Mouse (Mus musculus) spleen, postnatal 10 days (tissue): Measurements from ENCODE around the gene Dhx57.
"Not testable (repeated sequence)": the region's sequence is repeated elsewhere in the genome, so short reads cannot be mapped to it uniquely, and the experiment has no call there.

ENCODE experiments used
- DNase-seq, 2 experiments: peaks; one replicate each; pipeline ENCODE4 v3.0.0; 2021 to 2022; ENCODE audit warnings: low spot score in 2 of 2

Gene Dhx57

DNA sequence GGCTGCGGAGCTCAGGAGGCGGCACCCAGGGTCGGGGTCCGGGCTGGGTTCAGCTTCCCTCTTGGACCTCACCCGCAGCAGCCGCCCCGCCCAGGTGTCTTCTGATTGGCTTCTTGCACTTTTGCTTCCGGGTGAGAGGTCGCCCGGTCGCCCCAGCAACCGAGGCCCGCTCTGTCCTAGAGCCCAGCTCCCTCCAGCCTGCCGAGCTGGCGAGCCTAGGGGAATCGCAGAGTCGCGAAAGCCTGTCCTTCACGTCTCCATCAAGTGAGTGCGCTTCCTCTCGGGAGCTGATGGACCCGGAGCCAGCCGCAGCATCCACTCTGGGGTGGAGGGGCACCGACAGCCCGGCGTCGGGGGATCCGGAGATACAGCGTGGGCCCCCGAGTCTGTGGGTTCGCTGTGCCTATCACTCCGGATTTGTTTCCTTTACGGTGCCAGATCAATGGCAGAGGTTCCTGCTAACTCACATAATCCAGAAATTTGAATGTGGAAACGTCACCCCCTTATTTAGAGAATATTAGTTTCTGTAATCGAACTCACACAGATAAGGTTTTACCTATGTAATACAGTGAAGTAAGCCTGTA, at the start of gene Dhx57, which contains the start of gene Morn2:
Dhx57 (minus strand) TSS at position 403 of the 584 bp plus-strand sequence.
Morn2 (plus strand) TSS at position 130 of the 584 bp plus-strand sequence.
- peak; percentile 94 to 98 for DNase-seq

DNA sequence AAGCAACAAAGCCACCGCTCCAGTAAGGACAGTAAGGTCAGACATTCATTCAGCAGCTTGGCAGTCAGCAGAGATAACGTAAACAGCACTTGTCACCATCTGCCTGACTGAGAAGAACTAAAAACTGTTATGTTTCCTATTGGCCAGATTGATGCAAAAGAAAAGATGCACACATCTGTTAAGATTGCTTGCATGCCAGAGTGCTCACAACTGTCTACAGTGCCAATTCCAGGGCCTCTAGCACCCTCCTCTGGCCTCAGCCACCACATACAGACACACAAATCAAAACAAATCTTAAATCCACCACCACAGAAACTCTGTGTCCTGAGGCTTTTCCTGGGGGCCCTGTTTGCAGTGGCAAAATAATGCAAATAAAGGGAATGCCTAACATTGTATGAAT, 42.1 kb upstream of the Dhx57 start:
- peak in 1 of 2 experiments; percentile 19 for DNase-seq

DNA sequence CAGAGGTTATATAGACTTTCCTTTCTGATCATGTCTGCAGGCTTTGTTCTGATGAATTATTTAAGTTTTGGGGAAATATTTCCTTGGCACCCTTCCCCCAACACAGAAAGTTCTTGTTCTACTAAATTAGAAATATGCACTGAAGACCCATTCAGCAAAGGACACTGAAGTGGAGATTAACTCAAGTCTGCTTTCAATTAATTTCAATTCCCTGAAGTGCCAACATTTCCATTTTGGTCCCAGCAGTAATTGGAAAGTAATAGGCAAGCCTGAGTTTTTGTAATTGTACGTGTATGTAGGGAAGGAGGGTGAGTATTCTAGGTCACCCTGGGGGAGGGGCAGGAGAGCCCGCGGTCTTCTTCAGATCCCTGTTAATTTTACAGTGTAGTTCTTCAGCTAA, 36.2 kb upstream of the Dhx57 start:
- DNase-seq = no peak

DNA sequence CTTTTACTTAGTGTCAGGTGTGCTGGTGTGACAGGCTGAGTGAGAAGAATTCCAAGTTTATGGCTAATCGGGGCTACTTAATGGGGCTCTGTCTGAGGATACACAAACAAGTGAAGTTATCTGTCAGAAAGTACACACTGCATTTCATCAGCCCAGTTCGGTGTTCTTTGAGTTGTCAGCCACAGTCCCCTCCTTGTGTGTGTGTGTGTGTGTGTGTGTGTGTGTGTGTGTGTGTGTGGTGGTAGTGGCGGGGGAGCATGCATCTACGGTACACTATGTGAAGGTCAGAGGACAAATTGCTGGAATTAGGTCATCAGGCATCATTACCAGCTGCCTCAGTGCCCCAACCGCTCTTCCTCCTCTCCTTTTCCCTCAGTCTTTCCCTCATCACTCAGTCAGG, 35.2 kb upstream of the Dhx57 start:
- DNase-seq = no peak

DNA sequence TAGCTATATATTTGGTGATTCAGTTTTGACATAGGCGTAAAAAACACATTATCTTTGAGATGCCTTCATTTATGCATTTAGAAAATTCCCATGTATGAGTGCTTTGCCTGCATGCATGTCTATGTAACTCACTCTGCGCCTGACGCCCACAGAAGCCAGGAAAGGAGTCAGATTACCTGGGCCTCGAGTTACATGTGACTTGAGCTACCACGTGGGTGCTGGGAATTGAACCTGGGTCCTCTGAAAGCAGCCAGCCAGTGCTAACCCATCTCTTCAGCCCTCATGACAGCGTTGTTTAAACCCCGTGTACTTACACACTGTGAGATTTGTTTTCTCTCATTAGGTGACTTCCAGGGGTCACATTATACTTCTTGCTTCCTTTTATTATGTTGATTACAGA, 34.2 kb upstream of the Dhx57 start:
- DNase-seq = no peak

DNA sequence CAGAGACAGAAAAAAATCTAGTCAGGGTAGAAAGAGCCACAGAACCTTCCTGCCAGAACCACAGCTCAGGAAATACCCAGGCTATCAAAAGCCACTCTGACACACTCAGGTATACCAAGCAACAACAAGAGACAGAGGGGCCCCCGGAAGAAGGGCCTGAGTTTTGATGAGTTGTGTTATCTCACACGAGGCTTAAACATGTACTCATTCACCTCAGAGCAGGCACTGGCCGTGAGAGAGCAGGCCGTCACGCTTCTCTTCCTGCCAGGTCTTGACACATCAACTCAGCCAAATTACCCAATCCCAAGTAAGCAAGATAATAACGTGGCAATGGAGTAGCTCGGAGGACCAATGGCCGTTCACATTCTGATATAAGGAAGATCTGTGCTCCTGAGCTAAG, 33.4 kb upstream of the Dhx57 start:
- DNase-seq = no peak

DNA sequence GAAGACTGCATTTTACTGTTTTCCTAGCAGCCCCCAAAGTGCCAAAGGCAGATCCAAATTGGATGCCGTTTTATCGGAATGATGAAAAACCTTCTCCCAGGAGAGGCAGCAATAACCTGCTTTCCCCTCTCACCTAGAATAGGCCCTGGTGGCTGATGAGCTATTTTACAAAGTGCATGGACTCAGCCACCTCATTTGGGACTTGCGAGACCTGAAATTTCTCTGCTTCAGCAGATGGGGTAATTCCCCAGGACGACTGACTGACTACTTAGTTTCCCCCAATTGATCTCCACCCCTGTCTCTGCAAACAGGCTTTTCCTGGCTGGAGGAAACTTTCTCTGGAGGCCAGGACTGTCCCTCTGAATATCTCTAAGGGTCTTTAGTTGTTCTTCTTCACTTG, 32.7 kb upstream of the Dhx57 start:
- no peak for DNase-seq

DNA sequence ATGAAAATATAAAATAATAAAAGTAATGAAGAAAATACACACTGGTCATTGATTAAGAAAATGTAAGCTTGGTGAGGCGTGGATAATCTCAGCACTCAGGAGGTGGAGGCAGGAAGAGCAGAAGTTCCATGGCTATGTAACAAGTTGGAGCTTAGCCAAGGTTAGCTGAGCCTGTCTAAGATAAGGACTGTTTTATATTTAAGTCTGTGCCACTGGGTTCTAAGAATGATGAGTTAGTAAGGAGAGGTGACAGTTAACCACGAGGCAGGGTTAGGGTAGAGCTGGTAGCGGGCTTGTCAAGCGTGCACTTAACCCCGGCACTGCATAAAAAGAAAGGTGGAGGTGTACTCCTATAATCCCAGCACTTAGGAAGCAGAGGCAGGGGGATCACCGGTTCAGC, 32.0 kb upstream of the Dhx57 start:
- no peak for DNase-seq

DNA sequence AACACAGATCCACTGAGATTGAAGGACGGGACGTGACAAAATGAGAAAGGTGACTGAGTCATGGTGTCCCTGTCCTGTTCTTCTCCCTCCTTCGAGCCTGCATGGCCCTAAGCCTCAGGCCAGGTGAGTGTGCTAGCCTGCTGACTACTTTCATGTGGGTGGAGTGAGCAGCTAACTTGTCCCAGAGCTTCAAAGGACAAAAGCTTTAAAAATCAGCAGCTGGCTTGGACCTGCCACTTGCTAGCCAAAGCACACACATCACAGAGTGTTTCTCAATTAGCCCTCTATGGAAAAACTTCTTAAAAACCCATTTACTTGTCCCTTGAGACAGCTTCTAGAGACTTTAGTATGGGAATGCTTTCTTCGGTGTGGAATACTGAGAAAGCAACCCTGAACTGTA, 22.1 kb upstream of the Dhx57 start:
- DNase-seq = no peak

DNA sequence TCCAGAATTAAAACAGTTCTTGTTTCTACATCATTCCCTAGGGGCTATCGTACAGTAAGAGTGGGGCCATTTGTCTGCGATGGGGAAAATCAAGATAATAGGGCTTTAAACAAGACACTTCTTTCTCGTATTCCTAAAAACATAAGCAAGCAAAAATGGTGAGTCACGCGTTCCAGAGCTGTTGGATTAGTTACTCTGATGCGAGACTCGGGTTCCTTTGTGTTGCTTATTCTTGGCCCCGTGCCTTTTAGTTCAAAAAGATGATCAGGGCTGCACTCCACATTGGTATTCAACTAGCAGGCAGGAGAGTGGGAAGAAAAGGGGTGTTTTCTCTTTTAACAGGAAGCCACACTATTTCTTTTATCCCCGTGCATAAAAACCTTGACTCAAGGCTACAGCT, 21.5 kb upstream of the Dhx57 start:
- no peak for DNase-seq

DNA sequence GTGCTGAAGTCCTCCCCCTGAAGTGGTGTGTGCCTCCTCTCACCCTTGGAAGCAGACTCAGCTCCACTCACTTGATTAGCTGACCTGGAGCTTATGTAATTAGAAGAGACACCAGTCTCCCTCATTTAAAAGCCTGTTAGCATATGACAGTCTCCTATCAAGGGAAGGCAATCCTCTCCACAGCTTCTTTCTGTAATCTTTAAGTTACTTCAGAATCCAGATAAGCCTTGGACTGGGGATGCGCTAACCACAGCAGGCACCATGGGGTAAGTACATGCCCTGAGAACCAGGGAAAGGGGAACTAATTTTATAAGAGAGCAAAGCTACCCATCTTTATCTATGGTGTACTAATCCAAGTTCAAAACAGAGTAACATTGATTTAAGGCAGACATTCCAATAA, 17.0 kb upstream of the Dhx57 start, which contains the start of gene Arhgef33:
Arhgef33 (plus strand) TSS at position 157 of the 400 bp plus-strand sequence.
- no peak for DNase-seq

DNA sequence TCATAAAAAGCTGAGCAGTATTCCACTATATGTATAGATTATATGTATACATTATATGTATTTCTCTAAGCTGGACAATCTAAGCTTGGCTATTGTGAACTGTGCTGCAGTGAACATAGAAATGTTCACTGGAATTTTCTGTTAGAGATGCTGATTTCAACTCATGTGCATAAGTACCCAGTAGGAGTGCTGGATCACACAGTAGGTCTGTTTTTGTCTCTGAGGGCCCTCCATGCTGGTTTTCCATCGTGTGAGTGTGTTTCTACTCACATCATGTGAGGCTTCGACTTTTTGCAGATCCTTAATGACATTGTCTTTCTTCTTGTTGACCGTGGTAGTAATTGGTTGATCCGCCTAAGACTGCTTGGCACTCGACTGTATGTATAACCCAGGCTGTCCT, 8.6 kb upstream of the Dhx57 start:
- DNase-seq = no peak

DNA sequence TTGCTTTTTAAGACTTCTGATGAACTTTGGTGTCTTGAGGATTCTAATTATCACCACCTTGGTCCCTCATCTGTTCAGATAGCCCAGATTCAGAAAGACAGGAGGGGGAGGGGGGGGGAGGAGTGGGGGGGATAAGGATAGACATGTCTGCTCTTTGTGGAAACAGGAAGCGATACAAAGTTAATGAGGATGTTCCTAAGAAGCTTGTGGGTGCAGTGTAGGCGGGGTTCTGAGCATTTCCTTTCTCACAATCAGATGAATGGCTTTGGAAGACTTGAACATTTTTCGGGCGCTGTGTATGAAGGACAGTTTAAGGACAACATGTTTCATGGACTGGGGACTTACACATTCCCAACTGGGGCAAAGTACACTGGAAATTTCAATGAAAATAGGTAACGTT, 5.0 kb upstream of the Dhx57 start:
- DNase-seq = no peak

DNA sequence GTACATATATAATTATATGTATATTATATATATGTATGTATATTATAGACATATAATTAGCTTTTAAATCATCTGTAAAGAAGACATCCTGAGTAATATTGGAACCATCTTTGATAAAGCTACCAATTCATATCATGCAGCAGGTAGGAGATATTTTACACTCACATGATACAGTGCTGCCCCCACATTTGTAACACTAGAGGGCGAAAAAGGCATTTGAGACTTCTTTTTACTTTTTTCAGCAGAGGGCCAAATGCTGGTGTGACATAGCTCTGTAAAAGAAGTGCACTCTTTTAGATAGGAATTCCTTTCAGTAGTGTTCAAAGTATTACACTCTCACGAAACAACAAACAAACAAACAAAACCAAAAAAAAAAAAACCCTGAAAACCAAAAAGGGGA, 872 bp upstream of the Dhx57 start:
- peak in 1 of 2 experiments; percentile 32 for DNase-seq

DNA sequence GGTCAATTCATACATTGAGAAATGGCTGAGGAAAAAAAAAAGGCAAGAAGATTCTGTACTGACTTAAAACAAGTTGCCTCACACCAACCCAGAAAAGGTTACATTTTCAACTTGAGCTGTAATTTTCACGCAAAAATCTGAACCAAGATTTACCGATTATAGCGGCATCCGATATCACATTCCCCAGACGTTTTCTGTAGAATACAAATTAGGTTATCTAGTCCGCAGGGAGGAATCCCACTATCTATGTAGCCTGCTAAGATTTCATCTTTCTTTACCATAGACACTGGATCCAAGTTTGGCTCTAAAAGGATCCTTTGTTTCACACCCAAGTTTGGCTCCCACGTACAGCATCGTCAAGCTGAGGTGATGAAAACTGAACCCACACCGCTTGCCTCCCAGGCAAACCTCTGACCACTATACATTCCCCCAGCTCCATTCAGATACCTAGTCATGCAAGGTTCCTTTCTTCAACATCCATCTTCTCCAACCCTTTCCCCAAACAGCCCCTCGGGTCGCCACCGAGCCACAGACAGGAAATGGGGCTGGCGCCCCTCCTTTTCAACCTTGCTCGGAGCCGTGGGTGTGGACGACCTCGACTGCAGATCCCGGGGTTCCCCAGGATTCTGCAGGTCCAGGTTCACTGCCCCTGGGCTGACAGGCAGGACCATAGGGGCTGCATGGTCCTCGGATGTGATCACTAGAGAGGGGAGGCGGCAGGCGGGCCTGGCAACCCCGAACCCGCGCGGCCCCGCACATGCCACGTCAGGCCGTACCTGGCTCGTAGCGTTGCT, 799 bp downstream of the Dhx57 start:
- DNase-seq = no peak

DNA sequence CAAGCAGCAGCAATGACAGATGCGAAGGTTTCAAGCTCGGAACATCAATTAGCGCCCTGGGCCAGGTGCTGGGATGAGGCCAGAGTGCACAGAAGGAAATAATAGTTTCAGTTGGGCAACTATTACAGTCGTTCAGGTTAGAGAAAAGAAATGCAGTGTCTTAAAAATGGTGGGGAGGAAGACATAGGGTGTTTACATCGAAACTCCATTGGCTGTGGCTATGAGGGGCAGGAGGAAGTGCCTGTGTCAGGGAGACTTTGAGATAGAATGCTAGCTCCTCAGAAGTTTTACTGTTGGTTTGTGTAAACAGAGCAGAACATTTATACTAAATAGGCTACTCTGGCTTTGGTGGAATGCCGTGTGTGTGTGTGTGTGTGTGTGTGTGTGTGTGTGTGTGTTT, 2.3 kb downstream of the Dhx57 start:
- no peak for DNase-seq

DNA sequence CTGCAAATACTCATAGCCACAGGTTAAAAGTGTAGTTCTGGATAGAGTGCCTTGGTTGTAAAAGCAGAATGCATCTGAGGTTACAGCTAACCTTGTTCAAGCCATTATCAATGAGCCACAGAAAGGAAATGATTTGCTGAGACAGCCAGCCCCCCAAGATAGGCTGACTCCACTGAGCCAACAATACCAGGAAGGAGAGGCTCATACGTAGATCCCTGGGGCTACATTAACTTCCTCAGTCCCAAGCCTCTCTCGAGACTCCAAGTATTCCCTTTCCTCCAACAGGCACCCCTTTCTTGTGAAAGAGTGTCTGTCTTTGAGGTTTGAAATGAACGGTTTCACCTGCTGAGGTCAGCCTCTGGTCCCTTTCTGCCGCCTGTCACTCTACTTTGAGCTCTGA, 5.8 kb downstream of the Dhx57 start:
- no peak for DNase-seq

DNA sequence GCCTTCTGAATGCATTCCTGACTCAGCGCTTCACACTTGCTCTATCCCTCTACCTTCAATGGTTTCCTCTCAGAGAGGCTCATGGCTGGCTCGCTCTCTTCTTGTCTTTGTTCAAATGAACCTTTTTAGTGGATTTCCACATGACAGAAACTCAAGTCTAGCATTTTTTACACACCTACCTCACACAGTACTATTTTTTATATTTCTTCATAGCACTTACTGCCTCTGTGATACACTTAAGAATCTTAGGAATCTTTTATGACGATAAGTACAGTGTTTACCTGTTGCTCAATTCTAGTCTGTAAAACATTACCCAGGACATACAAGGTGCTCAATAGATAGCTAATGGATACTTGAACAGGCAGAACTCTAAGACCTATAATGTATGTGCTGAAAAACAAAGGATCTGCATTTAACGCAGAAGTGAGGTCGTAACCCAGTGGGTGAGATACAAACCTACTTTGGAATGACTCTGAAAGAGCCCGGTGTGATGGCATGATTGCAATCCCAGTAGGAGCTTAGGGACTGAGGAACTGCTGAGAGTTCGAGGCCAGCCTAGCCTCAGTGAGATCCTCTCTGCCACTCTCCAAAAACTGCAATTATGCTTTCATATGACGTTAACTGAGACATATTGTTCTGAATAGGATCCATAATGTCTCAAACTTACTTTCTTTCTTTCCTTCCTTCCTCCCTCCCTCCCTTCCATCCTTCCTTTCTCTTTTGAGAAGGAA, 10.8 kb downstream of the Dhx57 start:
- no peak for DNase-seq

DNA sequence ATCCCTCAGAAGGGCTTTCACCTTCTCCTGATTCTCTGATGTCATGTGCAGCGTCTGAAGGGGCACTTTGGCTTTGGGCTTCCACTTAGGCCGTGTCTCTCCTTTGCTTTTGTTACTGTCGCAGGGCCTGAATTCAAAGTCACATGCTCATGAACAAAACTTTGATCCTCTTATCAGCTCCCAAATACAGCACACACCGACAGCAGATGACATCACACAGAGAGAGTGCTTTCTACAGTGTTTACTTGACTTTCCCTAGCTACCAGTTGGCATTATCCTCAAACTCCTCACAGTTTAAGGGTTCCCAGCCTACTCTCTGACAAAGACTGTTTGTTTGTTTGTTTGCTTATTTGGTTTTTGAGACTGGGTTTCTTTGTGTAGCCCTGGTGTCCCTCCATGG, 12.0 kb downstream of the Dhx57 start:
- no peak for DNase-seq

DNA sequence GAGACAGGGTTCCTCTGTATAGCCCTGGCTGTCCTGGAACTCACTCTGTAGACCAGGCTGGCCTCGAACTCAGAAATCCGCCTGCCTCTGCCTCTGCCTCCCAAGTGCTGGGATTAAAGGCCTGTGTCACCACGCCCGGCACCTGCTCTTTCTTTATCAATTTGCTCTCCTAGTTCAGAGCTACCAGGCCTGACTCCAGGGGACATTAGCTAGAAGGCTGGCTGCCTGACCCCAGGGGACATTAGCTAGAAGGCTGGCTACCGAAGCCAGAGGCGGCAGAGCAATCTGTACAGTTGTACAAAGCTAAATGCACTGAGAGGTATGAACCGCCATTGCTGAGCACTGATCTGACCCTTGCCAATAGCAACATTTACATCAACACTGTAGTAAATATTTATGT, 19.7 kb downstream of the Dhx57 start:
- not testable (repeated sequence) for DNase-seq

DNA sequence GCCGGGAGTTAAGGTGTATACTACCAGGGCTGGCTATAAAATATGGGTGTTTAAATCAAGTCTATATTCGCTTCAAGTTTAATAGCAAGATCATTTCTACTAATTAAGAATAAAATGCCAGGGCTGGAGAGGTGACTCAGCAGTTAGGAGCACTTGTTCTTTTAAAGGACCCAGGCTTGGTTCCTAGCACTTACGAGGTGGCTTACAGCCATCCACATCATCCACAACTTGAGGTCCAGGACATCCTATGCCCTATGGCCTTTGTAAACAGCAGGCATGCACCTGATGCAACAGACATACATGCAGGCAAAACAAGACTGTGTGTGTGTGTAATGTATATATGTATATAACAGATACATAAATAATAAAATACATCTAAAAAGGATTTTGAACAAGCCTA, 22.1 kb downstream of the Dhx57 start:
- no peak for DNase-seq

DNA sequence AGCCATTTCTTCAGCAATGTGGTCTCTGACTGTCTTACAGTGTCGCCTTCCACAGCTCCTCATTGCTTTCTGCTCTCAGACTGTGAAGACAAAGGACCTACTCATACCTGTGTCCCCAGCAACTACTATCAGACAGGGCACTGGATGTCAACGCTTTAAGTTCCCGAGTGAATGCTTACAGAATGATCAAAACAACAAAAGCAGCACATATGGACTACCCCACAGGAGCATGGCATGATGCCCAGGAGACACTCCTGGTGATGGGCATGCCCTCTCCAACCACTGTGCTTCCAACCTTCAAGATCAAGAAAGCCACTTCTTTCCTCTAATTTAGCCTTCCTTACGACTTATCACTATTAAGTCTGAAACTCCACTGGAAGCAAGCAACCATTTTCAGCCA, 23.2 kb downstream of the Dhx57 start:
- DNase-seq = no peak

DNA sequence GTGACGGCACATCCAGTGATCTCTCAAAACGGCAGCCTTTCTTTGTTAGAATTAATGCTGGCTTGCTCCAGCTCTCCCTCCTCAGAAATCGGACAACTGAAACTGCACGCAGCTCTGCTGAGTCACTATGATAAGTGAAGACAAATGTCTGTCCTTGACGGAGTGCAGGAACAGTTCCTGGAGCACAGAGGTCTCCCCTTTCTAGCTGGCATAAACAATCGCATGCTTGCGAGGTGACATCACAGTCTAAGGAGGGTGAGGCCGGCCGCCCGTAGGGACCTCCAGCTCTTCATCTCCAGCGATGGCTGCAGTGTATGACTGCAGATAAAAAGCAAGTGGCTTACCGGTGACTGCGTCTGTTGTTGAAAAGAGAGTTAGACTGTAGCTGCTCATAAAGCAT, 35.1 kb downstream of the Dhx57 start:
- DNase-seq = no peak
